9 mouse cellular contexts compared by ENCODE assay signal in genomic region chr15:25117980-25118379, GRCm38 (mm10).
A peak's percentile ranks its signal among the peaks of the same experiment; 100 is the strongest.
DNase-seq lines count a peak whose midpoint lies in the region; ATAC-seq and TF ChIP-seq lines count a peak whose summit lies in the region.
"Had no signal": no experiment of that assay in that cellular context is flagged by ENCODE, and none has a peak within 500 bp of the region (broad histone marks: within the 10 kb centered on the region; RNA-seq: fewer than 3 reads in every experiment).

No protein-coding gene starts in this region.

- TF ChIP-seq EP300 in lung, postnatal 0 days (IDR thresholded peaks at IDR 0.05) = no peak
- no peak for TF ChIP-seq EP300 in liver, postnatal 0 days (IDR thresholded peaks at IDR 0.05; ENCODE audit: low read depth)

- H3K9me3 ChIP-seq in lung, postnatal 0 days (ENCODE audit: low read length) = no peaks in the 10 kb centered on the region
- H3K9me3 ChIP-seq in liver, postnatal 0 days (ENCODE audit: low read length) = no peaks in the 10 kb centered on the region

- peak; percentile 52 for DNase-seq in adrenal gland, postnatal 10 days
- no peak for DNase-seq in adrenal gland, adult 8-10 months
- peak; percentile 23 for DNase-seq in lung, postnatal 0 days (ENCODE audit: low spot score)
- DNase-seq in lung, postnatal 25 days (ENCODE audit: low spot score) = no peak
- peak; percentile 15 for DNase-seq in liver, postnatal 0 days
- no peak for DNase-seq in left cerebral cortex, adult 2 months (ENCODE audit: extremely low spot score in 1 of 2, low spot score in 2 of 2)
- DNase-seq in cerebellum, postnatal 14 days = no peak
- DNase-seq: layer of hippocampus, postnatal 36 days had no signal

- no peaks in the 10 kb centered on the region for H3K4me1 ChIP-seq in lung, postnatal 0 days (ENCODE audit: insufficient read depth, low read depth, low read length)
- H3K4me1 ChIP-seq in liver, postnatal 0 days (ENCODE audit: insufficient read depth) = no peaks in the 10 kb centered on the region

- no peak overlapping the region for H3K27ac ChIP-seq in lung, postnatal 0 days (ENCODE audit: low read length)
- H3K27ac ChIP-seq in liver, postnatal 0 days (ENCODE audit: low read depth) = no peak overlapping the region
- no peak overlapping the region for H3K27ac ChIP-seq in left cerebral cortex, adult 2 months

- ATAC-seq in lung, postnatal 0 days = no peak
- ATAC-seq in common myeloid progenitor, adult 5-6 weeks (replicated peaks; ENCODE audit: low read depth, poor library complexity, severe bottlenecking) = peak; percentile 90
- ATAC-seq in liver, postnatal 0 days = no peak

- H3K36me3 ChIP-seq in lung, postnatal 0 days (ENCODE audit: insufficient read depth, low read length) = no peaks in the 10 kb centered on the region
- no peaks in the 10 kb centered on the region for H3K36me3 ChIP-seq in liver, postnatal 0 days (replicated peaks; ENCODE audit: insufficient read depth, low read length)

- no peak overlapping the region for H3K9ac ChIP-seq in lung, postnatal 0 days (replicated peaks; ENCODE audit: low read depth)
- no peak overlapping the region for H3K9ac ChIP-seq in liver, postnatal 0 days (replicated peaks)

- no peak overlapping the region for H3K4me2 ChIP-seq in lung, postnatal 0 days (replicated peaks; ENCODE audit: low read depth, low read length)
- no peak overlapping the region for H3K4me2 ChIP-seq in liver, postnatal 0 days (ENCODE audit: low read depth, low read length)

- no peak overlapping the region for H3K4me3 ChIP-seq in lung, postnatal 0 days (ENCODE audit: low read depth, low read length)
- no peak overlapping the region for H3K4me3 ChIP-seq in liver, postnatal 0 days (ENCODE audit: low read depth, low read length)
- no peak overlapping the region for H3K4me3 ChIP-seq in left cerebral cortex, adult 2 months

- intact Hi-C loops in left cerebral cortex, adult 2 months (cut with DNase I) = no loop called here

- H3K27me3 ChIP-seq in lung, postnatal 0 days (replicated peaks; ENCODE audit: insufficient read depth, low read length) = no peaks in the 10 kb centered on the region
- no peaks in the 10 kb centered on the region for H3K27me3 ChIP-seq in liver, postnatal 0 days (ENCODE audit: insufficient read depth, low read length)

- TF ChIP-seq CTCF in lung, postnatal 0 days (IDR thresholded peaks at IDR 0.05) = no peak
- TF ChIP-seq CTCF in liver, postnatal 0 days (IDR thresholded peaks at IDR 0.05; ENCODE audit: low read depth) = no peak
- no peak for TF ChIP-seq CTCF in left cerebral cortex, adult 2 months (IDR thresholded peaks at IDR 0.05)

- whole genome bisulfite sequencing in lung, postnatal 0 days = 48% methylated on average over 3 of the region's 3 CpGs
- WGBS in liver, postnatal 0 days (ENCODE audit: insufficient replicate concordance) = 32% methylated on average over 3 of the region's 3 CpGs

Comparison
In these comparisons a context has a peak if more than half of its experiments do, and no peak if none do; other contexts are left out.
1. DNase-seq: peak in adrenal gland, postnatal 10 days (single experiment), lung, postnatal 0 days (single experiment) and liver, postnatal 0 days (single experiment); none in adrenal gland, adult 8-10 months (single experiment), lung, postnatal 25 days (single experiment), left cerebral cortex, adult 2 months (0 of 2) and cerebellum, postnatal 14 days (0 of 2).